ENCODE assay signal across 29 mouse cellular contexts in the genomic region with DNA sequence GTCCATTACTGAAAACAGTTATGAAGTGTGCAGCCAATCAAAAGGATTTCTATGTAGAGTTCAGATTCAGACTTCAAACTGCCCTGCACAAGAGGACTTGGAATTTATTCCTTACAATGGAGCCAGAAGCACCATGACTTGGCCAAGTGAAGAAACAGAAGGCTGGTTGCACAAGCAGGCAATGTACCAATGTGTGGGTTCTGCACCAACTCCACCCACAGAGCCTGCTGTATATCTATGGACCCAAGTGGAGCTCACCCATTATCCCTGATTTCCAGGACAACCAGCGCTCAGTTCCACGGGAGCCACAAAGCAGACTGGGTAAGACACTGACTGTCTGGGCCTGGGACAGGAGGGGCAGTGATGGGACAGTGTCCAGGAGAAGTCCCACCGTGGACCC. TPM values are rescaled to one million over a fixed set of nuclear protein-coding genes. Genes with fewer than 3 reads are reported as not detected.
A peak's percentile ranks its signal among the peaks of the same experiment; 100 is the strongest.
DNase-seq lines count a peak whose midpoint lies in the region; TF ChIP-seq lines count a peak whose summit lies in the region.
"Not testable (repeated sequence)": the region's sequence is repeated elsewhere in the genome, so short reads cannot be mapped to it uniquely, and the experiment has no call there.
"Had no signal": no experiment of that assay in that cellular context is flagged by ENCODE, and none has a peak within 500 bp of the region (broad histone marks: within the 10 kb centered on the region; RNA-seq: fewer than 3 reads in every experiment).

A gene (plus strand): TSS at position 285 of the 400 bp plus-strand sequence.

- H3K27ac ChIP-seq in CH12.LX (ENCODE audit: insufficient read depth, low read depth) (peak within 1 kb of the TSS; percentile 76), macrophage (peak within 1 kb of the TSS; percentile 62)
- H3K27ac ChIP-seq in bone marrow macrophage, adult 2 months (ENCODE audit: insufficient read depth, low read depth, low read length), result peak within 1 kb of the TSS; percentile 82

- TF ChIP-seq CTCF in CH12.LX (conservative IDR thresholded peaks at IDR 0.05 in 1 of 2, IDR thresholded peaks at IDR 0.05 in 1 of 2; ENCODE audit: low read depth in 2 of 2, low read length in 2 of 2); bone marrow macrophage, adult 2 months (IDR thresholded peaks at IDR 0.05; ENCODE audit: low read depth, low read length): not testable (repeated sequence)

- WGBS in macrophage (ENCODE audit: missing documents), result 91% methylated on average over 3 of the region's 3 CpGs

- H3K36me3 ChIP-seq in CH12.LX (replicated peaks in 1 of 2; ENCODE audit: control insufficient read depth in 1 of 2, insufficient read depth in 1 of 2, low read length in 1 of 2); macrophage (ENCODE audit: inconsistent target): not testable (repeated sequence)

- not testable (repeated sequence) for H3K27me3 ChIP-seq in CH12.LX (replicated peaks)

- in situ Hi-C loops in CH12.LX (cut with MboI; ENCODE audit: low pct_ligation_motif_present, low pct_unique_long_range_greater_than_20kb, low sequenced_read_pairs), result not testable (repeated sequence)

- TF ChIP-seq POLR2A in CH12.LX (IDR thresholded peaks at IDR 0.05; ENCODE audit: low read depth, low read length); bone marrow macrophage, adult 2 months (IDR thresholded peaks at IDR 0.05; ENCODE audit: borderline replicate concordance, low read depth, low read length): not testable (repeated sequence)

- H3K9ac ChIP-seq in CH12.LX (ENCODE audit: insufficient read depth, low read depth), result peak within 1 kb of the TSS; percentile 47

- H3K9me3 ChIP-seq in CH12.LX (replicated peaks; ENCODE audit: low read length), result not testable (repeated sequence)

- peak within 1 kb of the TSS in 2 of 3 experiments; percentile 29 to 31 for H3K4me3 ChIP-seq in CH12.LX (replicated peaks in 1 of 3; ENCODE audit: low read depth in 2 of 3, low read length in 2 of 3, poor library complexity in 1 of 3)
- not testable (repeated sequence) for H3K4me3 ChIP-seq in bone marrow macrophage, adult 2 months (ENCODE audit: insufficient read depth, low read length); macrophage (ENCODE audit: inconsistent target)

- TF ChIP-seq RAD21 in CH12.LX (IDR thresholded peaks at IDR 0.05; ENCODE audit: low read depth, low read length), result not testable (repeated sequence)

- dilution Hi-C loops in CH12.LX (cut with MboI; ENCODE audit: extremely low pct_ligation_motif_present, extremely low pct_unique_long_range_greater_than_20kb, low sequenced_read_pairs), result not testable (repeated sequence)

- not testable (repeated sequence) for TF ChIP-seq EP300 in CH12.LX (IDR thresholded peaks at IDR 0.05; ENCODE audit: low read length)

- peaks cover 23 to 54% of the 10 kb centered on the region in 2 experiments for H3K4me1 ChIP-seq in CH12.LX (ENCODE audit: control insufficient read depth in 1 of 2, insufficient read depth in 2 of 2)
- peaks cover 45% of the 10 kb centered on the region for H3K4me1 ChIP-seq in bone marrow macrophage, adult 2 months (ENCODE audit: control insufficient read depth, insufficient read depth, low read length)

- not testable (repeated sequence) for DNase-seq in CH12.LX (ENCODE audit: extremely low read depth)
- peak; percentile 70 to 90 for DNase-seq in layer of hippocampus, adult 18-20 months (ENCODE audit: low spot score in 2 of 2)
- DNase-seq in layer of hippocampus, adult 9-10 months (ENCODE audit: low spot score), result peak; percentile 31
- DNase-seq in lung, adult 18-20 months, result peak; percentile 13 to 20

- not testable (repeated sequence) for H3K79me2 ChIP-seq in CH12.LX (replicated peaks; ENCODE audit: control insufficient read depth, extremely low read depth, insufficient read depth, poor library complexity, severe bottlenecking); macrophage (ENCODE audit: inconsistent target)

- H3K4me2 ChIP-seq in CH12.LX (ENCODE audit: insufficient read depth, low read depth, poor library complexity, severe bottlenecking), result peak within 1 kb of the TSS; percentile 71

RNA-seq across cellular contexts. Expression of the gene that starts here (rescaled TPM):
- total RNA-seq in CH12.LX (2012; rRNA removed) (1.3 and 1.6 TPM in 2 replicates), CH12.LX (2014; rRNA removed) (not detected in 2 replicates)
- polyA plus RNA-seq in CH12.LX (2012; ENCODE audit: insufficient read length, low read depth) (0.33 TPM in 1 of 2 replicates, not detected in the other), macrophage (2018) (not detected in 3 replicates)
- not detected in 2 replicates for polyA plus RNA-seq in bone marrow macrophage, adult 2 months (2012; ENCODE audit: insufficient read depth, insufficient read length, missing spikeins)
- under 1 TPM in 1 of 2 experiments, not detected in 1; 0.46 TPM for total RNA-seq in layer of hippocampus, adult 18-20 months (2021)
- not detected for total RNA-seq in macrophage (2018; cell fraction: chromatin; rRNA removed)
- total RNA-seq in macrophage (2018; cell fraction: cytosol; rRNA removed), result not detected
- not detected for total RNA-seq in macrophage (2018; cell fraction: nucleus; rRNA removed)
- total RNA-seq: adrenal gland, adult 2 months; adrenal gland, postnatal 25 days; common myeloid progenitor, adult 5-6 weeks; forebrain, postnatal 0 days; G1E; gastrocnemius, adult 2 months; gastrocnemius, postnatal 14 days; gastrocnemius, postnatal 4 days; heart, adult 8-10 months; heart, postnatal 25 days; hematopoietic stem cell, adult 5-6 weeks had no signal
- polyA plus RNA-seq: adrenal gland, adult 2 months; cerebellum, adult 2 months; embryonic facial prominence, embryonic 12.5 days; embryonic facial prominence, embryonic 15.5 days; forebrain, embryonic 11.5 days; forebrain, embryonic 14.5 days; forebrain, postnatal 0 days; frontal cortex, adult 2 months; G1E; heart, embryonic 11.5 days; heart, embryonic 14.5 days; heart, postnatal 0 days; hindbrain, embryonic 12.5 days; hindbrain, embryonic 15.5 days; Patski had no signal

Comparison
In these comparisons a context has a peak if more than half of its experiments do, and no peak if none do; other contexts are left out.
1. Peak in DNase-seq in layer of hippocampus, adult 18-20 months; RNA of the gene not detected or under 1 TPM.